Mouse (Mus musculus) ZHBTc4 (cell line): Measurements from ENCODE around the gene Actl6b.
A peak's percentile ranks its signal among the peaks of the same experiment; 100 is the strongest.

Experiments used
- DNase-seq: peaks from one replicate; pipeline ENCODE4 v3.0.0-alpha.2; 2011; ENCODE audit warnings: low read depth, low spot score

The Actl6b gene

GRCm38 (mm10) chr5:137529221-137529995 is 23.9 kb upstream of the Actl6b start:
- no peak for DNase-seq

GRCm38 (mm10) chr5:137530075-137530474 is 23.2 kb upstream of the Actl6b start:
- DNase-seq, result no peak

- DNase-seq, result peak; percentile 61
Measured at GRCm38 (mm10) chr5:137530588-137531413, 22.5 kb upstream of the Actl6b start.

GRCm38 (mm10) chr5:137531414-137532130 is 21.7 kb upstream of the Actl6b start:
- DNase-seq, result no peak

- no peak for DNase-seq
Measured at GRCm38 (mm10) chr5:137532131-137532807, 21.0 kb upstream of the Actl6b start.

GRCm38 (mm10) chr5:137532808-137533116 is 20.6 kb upstream of the Actl6b start:
- no peak for DNase-seq

GRCm38 (mm10) chr5:137533117-137533827 is 20.0 kb upstream of the Actl6b start, which contains the start of the genes Epo and Gnb2:
TSS of gene Epo (minus strand) at chr5:137533242.
TSS of gene Gnb2 (minus strand) at chr5:137533510.
- peak; percentile 99 for DNase-seq

- DNase-seq, result no peak
Measured at GRCm38 (mm10) chr5:137534762-137535161, 18.6 kb upstream of the Actl6b start.

- DNase-seq, result no peak
Measured at GRCm38 (mm10) chr5:137535318-137535717, 18.0 kb upstream of the Actl6b start.

- no peak for DNase-seq
Measured at GRCm38 (mm10) chr5:137537461-137537860, 15.9 kb upstream of the Actl6b start.

GRCm38 (mm10) chr5:137539291-137539801 is 14.0 kb upstream of the Actl6b start:
- DNase-seq, result no peak

GRCm38 (mm10) chr5:137540991-137541390 is 12.3 kb upstream of the Actl6b start:
- no peak for DNase-seq

GRCm38 (mm10) chr5:137541768-137542540 is 11.4 kb upstream of the Actl6b start:
- DNase-seq, result no peak

- no peak for DNase-seq
Measured at GRCm38 (mm10) chr5:137544926-137545325, 8.4 kb upstream of the Actl6b start.

GRCm38 (mm10) chr5:137545596-137545995 is 7.7 kb upstream of the Actl6b start:
- no peak for DNase-seq

GRCm38 (mm10) chr5:137549840-137550239 is 3.5 kb upstream of the Actl6b start:
- DNase-seq, result no peak

- DNase-seq, result peak; percentile 61
Measured at GRCm38 (mm10) chr5:137551119-137551518, 2.2 kb upstream of the Actl6b start.

- no peak for DNase-seq
Measured at GRCm38 (mm10) chr5:137553000-137553399, 317 bp upstream of the Actl6b start.

GRCm38 (mm10) chr5:137553898-137554297 is 581 bp downstream of the Actl6b start:
- DNase-seq, result no peak

- DNase-seq, result no peak
Measured at GRCm38 (mm10) chr5:137561556-137561955, 8.2 kb downstream of the Actl6b start.
